Mouse (Mus musculus) midbrain, embryonic 10.5 days (tissue): ENCODE data around the gene Gm28305. TPM values are rescaled to one million over a fixed set of nuclear protein-coding genes. Genes with fewer than 3 reads are reported as not detected.
A peak's percentile ranks its signal among the peaks of the same experiment; 100 is the strongest.

Source experiments
- DNase-seq: peaks from one replicate; pipeline ENCODE4 v3.0.0-alpha.2; 2017; ENCODE audit warnings: low spot score
- H3K27ac ChIP-seq: fragments of 300-500 bp; sonication (generic); replicated peaks from 2 replicates; pipeline ENCODE4 v1.5.1; 2016; ENCODE audit warnings: mild to moderate bottlenecking
- H3K27me3 ChIP-seq: fragments of 300-500 bp; sonication (generic); 2 replicates; pipeline ENCODE4 v1.6.1; 2016; ENCODE audit warnings: low read depth, mild to moderate bottlenecking; ENCODE audit not compliant: poor library complexity, severe bottlenecking
- H3K36me3 ChIP-seq: fragments of 300-500 bp; sonication (generic); 2 replicates; pipeline ENCODE4 v1.6.1; 2016; ENCODE audit warnings: mild to moderate bottlenecking, moderate library complexity
- H3K4me1 ChIP-seq: fragments of 300-500 bp; sonication (generic); 2 replicates; pipeline ENCODE4 v1.6.1; 2016
- H3K4me3 ChIP-seq: fragments of 300-500 bp; sonication (generic); 2 replicates; pipeline ENCODE4 v1.5.1; 2016; ENCODE audit warnings: mild to moderate bottlenecking, moderate library complexity
- H3K9me3 ChIP-seq: fragments of 300-500 bp; sonication (generic); replicated peaks from 2 replicates; pipeline ENCODE4 v1.6.1; 2016; ENCODE audit warnings: mild to moderate bottlenecking
- WGBS: fragments of 180-500 bp; shearing (Covaris S2); methylation state at CpG from one replicate; pipeline ENCODE4 v1.1.7; 2016; 5-methylcytosine and 5-hydroxymethylcytosine counted together
- polyA plus RNA-seq: library from polyadenylated mRNA; unstranded; fragments of >200 nt; fragmentation: Nextera tagmentation; extraction: Ambion mirVana; gene quantifications from 2 replicates; pipeline ENCODE4 v1.2.1, GENCODE M21; 2016

The Gm28305 gene
- polyA plus RNA-seq, 1 experiment from 2014 or later: not detected

GRCm38 (mm10) chr9:104108571-104109143 lies 68.2 kb downstream of the Gm28305 start:
- no peaks in the 10 kb centered on the region for H3K4me1 ChIP-seq
- H3K36me3 ChIP-seq: no peaks in the 10 kb centered on the region
- WGBS: 74% methylated on average over 2 of the region's 2 CpGs
- H3K4me3 ChIP-seq: no peak overlapping the region
- no peak overlapping the region for H3K27ac ChIP-seq
- peaks cover 11% of the 10 kb centered on the region; the same call in 1 of the 2 replicates for H3K9me3 ChIP-seq
- H3K27me3 ChIP-seq: no peaks in the 10 kb centered on the region
- no peak for DNase-seq

GRCm38 (mm10) chr9:104109151-104109550 lies 68.7 kb downstream of the Gm28305 start:
- H3K4me3 ChIP-seq: no peak overlapping the region
- no peak overlapping the region for H3K27ac ChIP-seq
- DNase-seq: no peak
- peaks cover 11% of the 10 kb centered on the region; the same call in 1 of the 2 replicates for H3K9me3 ChIP-seq
- no peaks in the 10 kb centered on the region for H3K27me3 ChIP-seq
- WGBS: 95% methylated on average over 5 of the region's 5 CpGs
- H3K36me3 ChIP-seq: no peaks in the 10 kb centered on the region
- H3K4me1 ChIP-seq: no peaks in the 10 kb centered on the region

GRCm38 (mm10) chr9:104123101-104123500 lies 82.6 kb downstream of the Gm28305 start:
- 82% methylated on average over 5 of the region's 5 CpGs for WGBS
- H3K27ac ChIP-seq: no peak overlapping the region
- DNase-seq: no peak

DNA sequence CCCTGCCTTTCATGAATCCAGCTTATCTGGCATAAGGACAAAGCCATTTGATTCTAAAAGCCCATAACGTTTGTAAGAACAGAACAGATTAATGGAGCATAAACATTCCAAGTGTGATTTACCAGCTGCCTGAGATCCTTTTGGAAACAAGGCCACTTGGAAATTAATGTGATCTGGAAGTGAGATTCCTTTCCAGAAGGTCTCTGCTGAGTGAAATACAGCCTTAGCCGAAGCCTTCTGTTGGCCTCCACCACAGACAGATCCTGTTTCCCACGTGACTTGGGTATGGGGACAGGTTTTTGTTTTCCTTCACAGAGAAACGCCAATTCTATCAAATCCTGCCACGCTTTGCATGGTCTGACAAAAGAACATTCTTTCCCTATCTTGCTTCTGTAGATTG lies 83.2 kb downstream of the Gm28305 start:
- Histone ChIP-seq H3K9me3 (no peaks in the 10 kb centered on the region), H3K27ac (peak overlapping the region; percentile 67; the same call in 1 of the 2 replicates), H3K27me3 (no peaks in the 10 kb centered on the region), H3K4me1 (peaks cover 35% of the 10 kb centered on the region), H3K36me3 (no peaks in the 10 kb centered on the region), H3K4me3 (no peak overlapping the region)
- DNase-seq: no peak
- 57% methylated on average over 5 of the region's 5 CpGs for WGBS

More at GRCm38 (mm10) chr9:104123101-104123500, 82.6 kb downstream of the Gm28305 start:
- H3K9me3 ChIP-seq: no peaks in the 10 kb centered on the region
- H3K36me3 ChIP-seq: no peaks in the 10 kb centered on the region
- H3K27me3 ChIP-seq: no peaks in the 10 kb centered on the region
- H3K4me3 ChIP-seq: no peak overlapping the region
- peaks cover 29% of the 10 kb centered on the region for H3K4me1 ChIP-seq

Other genes with a start within 250 kb of the Gm28305 start
- gene Nphp3, start 38.1 kb upstream of the Gm28305 start, polyA plus RNA-seq: 3.2 and 3.6 TPM in 2 replicates
- gene Uba5, start 22.5 kb downstream of the Gm28305 start, polyA plus RNA-seq: 46.2 and 48.3 TPM in 2 replicates
- gene Acad11, start 22.7 kb downstream of the Gm28305 start, polyA plus RNA-seq: 7.8 and 8.1 TPM in 2 replicates
- 0.30 and 0.59 TPM in 2 replicates for gene Ackr4, start 86.3 kb downstream of the Gm28305 start, polyA plus RNA-seq
- 15.9 and 18.7 TPM in 2 replicates for gene Dnajc13, start 222.3 kb downstream of the Gm28305 start, polyA plus RNA-seq